Mouse (Mus musculus): ENCODE measurements at regions not wholly inside any gene's neighbourhood (a gene's known extent, or its start where the extent isn't known, plus 50 kb on each side); places are given as distances from the start of the nearest gene placed in this dataset.

- no peaks in the 10 kb centered on the region for H3K4me1 ChIP-seq (ENCODE audit: control insufficient read depth, insufficient read depth, low read length)
- H3K4me3 ChIP-seq (replicated peaks; ENCODE audit: extremely low read depth, low read depth, low read length), result no peak overlapping the region
- TF ChIP-seq POLR2A (IDR thresholded peaks at IDR 0.05; ENCODE audit: borderline replicate concordance, extremely low read depth, low read depth, low read length) (no peak), CTCF (IDR thresholded peaks at IDR 0.05; ENCODE audit: insufficient read depth, low read length) (no peak)
- WGBS, result 62% methylated on average over 6 of the region's 6 CpGs
- no peak for DNase-seq
Measured at GRCm38 (mm10) chr7:117259674-117260294, 121.0 kb upstream of the Xylt1 start.

- no peak for TF ChIP-seq CTCF (IDR thresholded peaks at IDR 0.05; ENCODE audit: insufficient read depth, low read length)
- TF ChIP-seq POLR2A (IDR thresholded peaks at IDR 0.05; ENCODE audit: borderline replicate concordance, extremely low read depth, low read depth, low read length), result no peak
- Histone ChIP-seq H3K4me3 (replicated peaks; ENCODE audit: extremely low read depth, low read depth, low read length) (no peak overlapping the region), H3K4me1 (ENCODE audit: control insufficient read depth, insufficient read depth, low read length) (no peaks in the 10 kb centered on the region)
- WGBS, result 50% methylated on average over 3 of the region's 3 CpGs
- no peak for DNase-seq
Measured at GRCm38 (mm10) chr7:117260596-117260995, 120.2 kb upstream of the Xylt1 start.

- Histone ChIP-seq H3K4me1 (ENCODE audit: control insufficient read depth, insufficient read depth, low read length) (no peaks in the 10 kb centered on the region), H3K4me3 (replicated peaks; ENCODE audit: extremely low read depth, low read depth, low read length) (no peak overlapping the region)
- WGBS, result 81% methylated on average over 12 of the region's 12 CpGs
- DNase-seq, result no peak
- TF ChIP-seq POLR2A (IDR thresholded peaks at IDR 0.05; ENCODE audit: borderline replicate concordance, extremely low read depth, low read depth, low read length), result no peak
- no peak for TF ChIP-seq CTCF (IDR thresholded peaks at IDR 0.05; ENCODE audit: insufficient read depth, low read length)
Measured at GRCm38 (mm10) chr7:117263126-117263525, 117.7 kb upstream of the Xylt1 start.

- TF ChIP-seq CTCF (IDR thresholded peaks at IDR 0.05; ENCODE audit: insufficient read depth, low read length) (no peak), POLR2A (IDR thresholded peaks at IDR 0.05; ENCODE audit: borderline replicate concordance, extremely low read depth, low read depth, low read length) (no peak)
- DNase-seq, result no peak
- WGBS, result 78% methylated on average over 6 of the region's 6 CpGs
- no peak overlapping the region for H3K4me3 ChIP-seq (replicated peaks; ENCODE audit: extremely low read depth, low read depth, low read length)
- no peaks in the 10 kb centered on the region for H3K4me1 ChIP-seq (ENCODE audit: control insufficient read depth, insufficient read depth, low read length)
Measured at GRCm38 (mm10) chr7:117264341-117264740, 116.4 kb upstream of the Xylt1 start.

GRCm38 (mm10) chr7:117268096-117268495 is 112.7 kb upstream of the Xylt1 start:
- no peak for DNase-seq
- Histone ChIP-seq H3K4me3 (replicated peaks; ENCODE audit: extremely low read depth, low read depth, low read length) (no peak overlapping the region), H3K4me1 (ENCODE audit: control insufficient read depth, insufficient read depth, low read length) (no peaks in the 10 kb centered on the region)
- WGBS, result 88% methylated on average over 7 of the region's 7 CpGs
- TF ChIP-seq CTCF (IDR thresholded peaks at IDR 0.05; ENCODE audit: insufficient read depth, low read length), result no peak
- no peak for TF ChIP-seq POLR2A (IDR thresholded peaks at IDR 0.05; ENCODE audit: borderline replicate concordance, extremely low read depth, low read depth, low read length)

GRCm38 (mm10) chr7:117269263-117269897 is 111.4 kb upstream of the Xylt1 start:
- TF ChIP-seq CTCF (IDR thresholded peaks at IDR 0.05; ENCODE audit: insufficient read depth, low read length) (no peak), POLR2A (IDR thresholded peaks at IDR 0.05; ENCODE audit: borderline replicate concordance, extremely low read depth, low read depth, low read length) (no peak)
- no peak for DNase-seq
- H3K4me3 ChIP-seq (replicated peaks; ENCODE audit: extremely low read depth, low read depth, low read length), result no peak overlapping the region
- 67% methylated on average over 10 of the region's 10 CpGs for WGBS
- H3K4me1 ChIP-seq (ENCODE audit: control insufficient read depth, insufficient read depth, low read length), result no peaks in the 10 kb centered on the region

- TF ChIP-seq POLR2A (IDR thresholded peaks at IDR 0.05; ENCODE audit: borderline replicate concordance, extremely low read depth, low read depth, low read length), result no peak
- 71% methylated on average over 6 of the region's 6 CpGs for WGBS
- no peak overlapping the region for H3K4me3 ChIP-seq (replicated peaks; ENCODE audit: extremely low read depth, low read depth, low read length)
- DNase-seq, result no peak
- no peaks in the 10 kb centered on the region for H3K4me1 ChIP-seq (ENCODE audit: control insufficient read depth, insufficient read depth, low read length)
Measured at GRCm38 (mm10) chr7:117278388-117278961, 102.3 kb upstream of the Xylt1 start.

GRCm38 (mm10) chr7:117282194-117282593 is 98.6 kb upstream of the Xylt1 start:
- no peak for DNase-seq
- no peak for TF ChIP-seq CTCF (IDR thresholded peaks at IDR 0.05; ENCODE audit: insufficient read depth, low read length)
- no peak for TF ChIP-seq POLR2A (IDR thresholded peaks at IDR 0.05; ENCODE audit: borderline replicate concordance, extremely low read depth, low read depth, low read length)
- 64% methylated on average over 1 of the region's 1 CpGs for WGBS
- Histone ChIP-seq H3K4me3 (replicated peaks; ENCODE audit: extremely low read depth, low read depth, low read length) (no peak overlapping the region), H3K4me1 (ENCODE audit: control insufficient read depth, insufficient read depth, low read length) (no peaks in the 10 kb centered on the region)

GRCm38 (mm10) chr7:117285206-117285605 is 95.6 kb upstream of the Xylt1 start:
- TF ChIP-seq POLR2A (IDR thresholded peaks at IDR 0.05; ENCODE audit: borderline replicate concordance, extremely low read depth, low read depth, low read length), result no peak
- no peak for TF ChIP-seq CTCF (IDR thresholded peaks at IDR 0.05; ENCODE audit: insufficient read depth, low read length)
- Histone ChIP-seq H3K4me3 (replicated peaks; ENCODE audit: extremely low read depth, low read depth, low read length) (no peak overlapping the region), H3K4me1 (ENCODE audit: control insufficient read depth, insufficient read depth, low read length) (no peaks in the 10 kb centered on the region)
- no peak for DNase-seq
- WGBS, result 68% methylated on average over 3 of the region's 3 CpGs

GRCm38 (mm10) chr7:117285985-117286384 is 94.8 kb upstream of the Xylt1 start:
- peak; percentile 7 for DNase-seq
- TF ChIP-seq POLR2A (IDR thresholded peaks at IDR 0.05; ENCODE audit: borderline replicate concordance, extremely low read depth, low read depth, low read length) (no peak), CTCF (IDR thresholded peaks at IDR 0.05; ENCODE audit: insufficient read depth, low read length) (no peak)
- H3K4me3 ChIP-seq (replicated peaks; ENCODE audit: extremely low read depth, low read depth, low read length), result no peak overlapping the region
- 39% methylated on average over 5 of the region's 5 CpGs for WGBS
- no peaks in the 10 kb centered on the region for H3K4me1 ChIP-seq (ENCODE audit: control insufficient read depth, insufficient read depth, low read length)

All from lung, adult 2 months (tissue).